Mouse (Mus musculus): ENCODE data around the gene Sulf2.
"Not testable (repeated sequence)": the region's sequence is repeated elsewhere in the genome, so short reads cannot be mapped to it uniquely, and the experiment has no call there.

Gene Sulf2

GRCm38 (mm10) chr2:166086457-166087233 is 68.8 kb downstream of the Sulf2 start:
- CTCF ChIA-PET: interaction anchor here (0.5 kb wide), 1 partner anchor 10 kb away, joined by 3 read pairs; no protein-coding TSS in a partner anchor

GRCm38 (mm10) chr2:166085780-166086179 is 69.7 kb downstream of the Sulf2 start:
- CTCF ChIA-PET: interaction anchor here (0.6 kb wide), 1 partner anchor 177 kb away, joined by 5 read pairs; no protein-coding TSS in a partner anchor

GRCm38 (mm10) chr2:166084964-166085363 is 70.5 kb downstream of the Sulf2 start:
- CTCF ChIA-PET: not testable (repeated sequence)

- CTCF ChIA-PET: interaction anchor here (0.6 kb wide), 1 partner anchor 249 kb away, joined by 5 read pairs; no protein-coding TSS in a partner anchor
Measured at GRCm38 (mm10) chr2:166084111-166084510, 71.4 kb downstream of the Sulf2 start.

GRCm38 (mm10) chr2:166083542-166084031 is 71.9 kb downstream of the Sulf2 start:
- CTCF ChIA-PET: interaction anchor here (0.6 to 0.7 kb wide), 2 partner anchors 249 to 659 kb away, joined by 5 to 8 read pairs; no protein-coding TSS in a partner anchor

GRCm38 (mm10) chr2:166082661-166083060 is 72.8 kb downstream of the Sulf2 start:
- CTCF ChIA-PET: interaction anchor here (0.6 to 1.0 kb wide), 6 partner anchors 9 to 492 kb away, joined by 3 to 16 read pairs (median 8); no protein-coding TSS in a partner anchor

- CTCF ChIA-PET: interaction anchor here (0.6 to 1.0 kb wide), 6 partner anchors 9 to 492 kb away, joined by 3 to 16 read pairs (median 8); no protein-coding TSS in a partner anchor
Measured at GRCm38 (mm10) chr2:166082193-166082592, 73.3 kb downstream of the Sulf2 start.

- CTCF ChIA-PET: interaction anchor here (0.6 kb wide), 1 partner anchor 494 kb away, joined by 3 read pairs; no protein-coding TSS in a partner anchor
Measured at GRCm38 (mm10) chr2:166080967-166081750, 74.3 kb downstream of the Sulf2 start.

GRCm38 (mm10) chr2:166079961-166080885 is 75.2 kb downstream of the Sulf2 start:
- CTCF ChIA-PET: no interaction called here

GRCm38 (mm10) chr2:166079231-166079630 is 76.2 kb downstream of the Sulf2 start:
- CTCF ChIA-PET: no interaction called here

- CTCF ChIA-PET: no interaction called here
Measured at GRCm38 (mm10) chr2:166077371-166077770, 78.1 kb downstream of the Sulf2 start.

GRCm38 (mm10) chr2:166074322-166074721 is 81.1 kb downstream of the Sulf2 start:
- CTCF ChIA-PET: no interaction called here

GRCm38 (mm10) chr2:166073082-166073481 is 82.4 kb downstream of the Sulf2 start:
- CTCF ChIA-PET: no interaction called here

- CTCF ChIA-PET: no interaction called here
Measured at GRCm38 (mm10) chr2:166071889-166072288, 83.6 kb downstream of the Sulf2 start.

- CTCF ChIA-PET: no interaction called here
Measured at GRCm38 (mm10) chr2:166071481-166071880, 84.0 kb downstream of the Sulf2 start.

GRCm38 (mm10) chr2:166069738-166070137 is 85.7 kb downstream of the Sulf2 start:
- CTCF ChIA-PET: interaction anchor here (0.6 kb wide), 1 partner anchor 251 kb away, joined by 4 read pairs; no protein-coding TSS in a partner anchor

GRCm38 (mm10) chr2:166069164-166069563 is 86.3 kb downstream of the Sulf2 start:
- CTCF ChIA-PET: no interaction called here

GRCm38 (mm10) chr2:166068261-166068660 is 87.2 kb downstream of the Sulf2 start:
- CTCF ChIA-PET: interaction anchor here (0.7 kb wide), 1 partner anchor 1573 kb away, joined by 4 read pairs; no protein-coding TSS in a partner anchor

GRCm38 (mm10) chr2:166066434-166066833 is 89.0 kb downstream of the Sulf2 start:
- CTCF ChIA-PET: no interaction called here

GRCm38 (mm10) chr2:166062431-166062830 is 93.0 kb downstream of the Sulf2 start:
- CTCF ChIA-PET: interaction anchor here (0.6 kb wide), 1 partner anchor 123 kb away, joined by 5 read pairs; no protein-coding TSS in a partner anchor

GRCm38 (mm10) chr2:166062008-166062407 is 93.5 kb downstream of the Sulf2 start:
- CTCF ChIA-PET: interaction anchor here (0.6 kb wide), 1 partner anchor 123 kb away, joined by 5 read pairs; no protein-coding TSS in a partner anchor

Measured in spleen, embryonic (tissue).